Mouse (Mus musculus) liver, embryonic 14.5 days (tissue): ENCODE results near the gene Slc2a1.

ENCODE experiments used
- CTCF ChIP-seq: IDR thresholded peaks from 2 replicates; pipeline ENCODE4 v1.5.1; 2016; ENCODE audit warnings: antibody characterized with exemption, low read depth, control low read depth
- EP300 ChIP-seq: IDR thresholded peaks from 2 replicates; pipeline ENCODE4 v1.6.1; 2016; ENCODE audit warnings: antibody characterized with exemption, low read depth

- TF ChIP-seq CTCF, result no peak
- TF ChIP-seq EP300, result no peak
Measured at GRCm38 (mm10) chr4:119082740-119083231, 25.7 kb upstream of the Slc2a1 start.
